Mouse (Mus musculus): Measurements from ENCODE around the gene March7.

DNA sequence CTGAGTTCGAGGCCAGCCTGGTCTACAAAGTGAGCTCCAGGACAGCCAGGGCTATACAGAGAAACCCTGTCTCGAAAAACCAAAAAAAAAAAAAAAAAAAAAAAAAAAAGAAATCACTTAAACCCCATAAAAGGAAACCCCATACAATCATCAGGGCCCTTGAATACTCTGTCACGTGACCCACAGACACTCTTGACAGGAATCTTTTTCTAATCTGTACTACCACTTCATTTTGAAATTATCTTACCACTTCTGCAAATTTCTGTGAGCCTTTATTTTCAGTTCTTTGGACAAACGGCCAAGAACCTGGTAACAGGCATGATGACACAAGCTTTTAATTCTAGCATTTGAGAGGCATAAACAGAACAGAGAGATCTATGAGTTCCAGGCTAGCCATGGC, 34.6 kb upstream of the March7 start:
- TF ChIP-seq POLR2A (IDR thresholded peaks at IDR 0.05; ENCODE audit: borderline replicate concordance, low read depth, low read length) (no peak), CTCF (IDR thresholded peaks at IDR 0.05; ENCODE audit: low read depth, low read length) (no peak)

Data from bone marrow macrophage, adult 2 months (primary cell).